Mouse (Mus musculus): ENCODE measurements around the gene Hgd.

Hgd gene

DNA sequence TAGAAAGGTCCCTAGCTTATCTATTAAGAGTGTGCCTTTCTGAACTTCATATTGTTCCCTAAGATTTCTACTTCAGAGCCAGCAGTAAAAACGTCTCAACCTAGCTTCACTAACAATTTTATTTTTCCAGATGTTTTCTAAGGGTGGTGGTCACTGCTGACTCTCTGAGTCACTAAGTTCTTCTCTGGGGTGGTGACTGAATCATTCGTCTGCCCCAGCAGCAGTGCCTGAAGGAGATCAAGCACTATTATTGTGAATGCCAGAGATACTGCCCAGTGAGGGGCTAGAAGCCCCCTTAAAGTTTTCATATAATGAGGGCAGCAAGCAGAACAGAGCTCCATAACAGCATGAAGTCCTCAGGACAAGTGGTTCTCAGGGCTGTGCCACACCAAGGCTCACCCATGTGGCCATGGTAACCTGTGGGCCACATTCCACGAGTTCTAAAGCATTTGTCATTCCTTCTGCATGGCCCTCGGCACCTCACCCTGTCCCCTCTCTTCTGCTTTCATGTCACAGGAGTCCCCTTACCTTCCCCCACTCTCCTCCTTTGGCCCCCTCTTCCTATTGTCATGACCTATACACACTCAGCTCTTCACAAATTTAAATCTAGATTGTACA, 90.8 kb downstream of the Hgd start:
- CTCF ChIA-PET = no interaction called here

DNA sequence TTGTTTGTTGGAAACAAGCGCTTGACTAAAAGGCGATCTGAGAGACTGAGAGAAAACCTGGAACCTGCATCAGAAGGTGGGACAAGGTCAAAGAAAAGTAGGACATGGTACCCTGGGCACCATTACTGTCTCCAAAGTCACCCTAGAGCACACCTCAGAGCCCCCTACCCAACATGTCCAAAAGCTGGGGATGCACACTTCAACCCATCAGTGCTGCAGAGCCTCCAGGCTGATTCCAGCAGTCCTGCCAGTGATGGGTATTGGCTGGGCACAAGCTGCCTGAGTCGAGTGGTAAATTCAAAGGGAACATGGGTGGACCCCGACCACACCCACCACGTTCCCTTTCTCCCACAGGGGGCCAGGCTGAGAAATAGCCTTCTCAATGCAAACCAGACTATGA, 95.4 kb downstream of the Hgd start:
- CTCF ChIA-PET = no interaction called here

DNA sequence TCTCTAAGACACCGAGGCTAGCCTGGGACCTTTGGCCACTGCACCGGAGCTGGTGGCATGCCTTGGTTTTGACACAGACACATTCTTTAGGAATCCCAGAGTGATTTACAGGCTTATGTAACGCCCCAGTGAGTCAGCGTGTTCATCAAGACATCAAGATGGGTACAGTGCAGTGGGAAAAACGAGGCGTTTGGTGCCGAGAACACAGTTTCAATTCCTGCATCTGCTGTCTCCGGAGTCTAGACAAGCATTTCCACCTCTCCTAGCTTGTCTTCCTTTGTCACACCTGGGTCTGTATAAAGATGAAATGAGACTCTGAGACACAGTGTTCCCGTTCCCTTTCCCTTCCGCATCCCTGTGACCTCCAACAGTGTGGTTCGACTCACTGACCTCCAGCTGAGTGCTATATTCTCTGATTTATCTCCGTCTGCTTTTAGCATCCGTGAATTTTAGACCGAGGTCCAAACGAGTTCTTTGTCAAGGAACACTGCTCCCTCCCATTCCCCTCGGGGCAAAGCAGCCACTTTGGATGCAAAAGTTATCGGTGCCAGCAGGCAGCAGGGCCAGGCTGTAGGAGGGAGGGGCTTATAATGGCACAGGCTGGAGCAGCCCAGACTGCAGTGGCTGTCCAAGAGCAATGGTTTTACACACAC, 96.2 kb downstream of the Hgd start:
- CTCF ChIA-PET = no interaction called here

DNA sequence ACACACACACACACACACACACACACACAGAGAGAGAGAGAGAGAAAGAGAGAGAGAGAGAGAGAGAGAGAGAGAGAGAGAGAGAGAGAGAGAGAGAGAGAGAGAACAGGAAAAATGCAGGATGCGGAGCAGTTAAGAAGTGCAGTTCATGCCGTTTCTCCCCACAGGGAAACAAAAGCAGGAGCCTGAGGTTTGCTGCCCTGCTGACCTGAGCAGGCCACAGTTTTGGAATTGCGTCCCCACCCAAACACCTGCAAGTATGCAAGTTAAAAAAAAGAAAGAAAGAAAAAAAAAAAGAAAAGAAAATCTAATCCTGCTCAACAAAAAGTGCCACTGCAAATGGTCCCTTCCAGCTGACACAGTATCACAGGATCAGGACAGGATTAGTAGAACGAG, 96.7 kb downstream of the Hgd start:
- CTCF ChIA-PET = no interaction called here

DNA sequence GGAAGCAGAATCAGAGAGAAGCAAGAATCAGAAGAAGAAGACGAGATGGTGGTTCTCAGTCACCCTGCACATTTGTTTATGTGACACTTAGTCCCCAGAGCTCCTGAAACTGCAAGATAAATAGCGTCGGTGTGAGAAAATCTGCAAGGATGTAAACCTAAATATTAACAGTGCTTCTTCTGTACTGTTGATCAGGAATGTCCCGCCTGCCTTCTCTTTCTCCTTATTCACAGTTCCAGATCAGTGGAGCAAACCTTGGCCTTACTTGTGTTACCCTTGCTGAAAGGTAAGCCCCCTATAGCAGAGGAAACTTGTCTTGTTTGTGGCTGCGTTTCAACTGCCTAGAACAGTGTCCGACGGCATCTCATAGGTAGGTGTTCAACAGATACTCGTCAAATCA, 97.6 kb downstream of the Hgd start:
- CTCF ChIA-PET = interaction anchor here (0.7 kb wide), 1 partner anchor 9 kb away, joined by 8 read pairs; no protein-coding TSS in a partner anchor

DNA sequence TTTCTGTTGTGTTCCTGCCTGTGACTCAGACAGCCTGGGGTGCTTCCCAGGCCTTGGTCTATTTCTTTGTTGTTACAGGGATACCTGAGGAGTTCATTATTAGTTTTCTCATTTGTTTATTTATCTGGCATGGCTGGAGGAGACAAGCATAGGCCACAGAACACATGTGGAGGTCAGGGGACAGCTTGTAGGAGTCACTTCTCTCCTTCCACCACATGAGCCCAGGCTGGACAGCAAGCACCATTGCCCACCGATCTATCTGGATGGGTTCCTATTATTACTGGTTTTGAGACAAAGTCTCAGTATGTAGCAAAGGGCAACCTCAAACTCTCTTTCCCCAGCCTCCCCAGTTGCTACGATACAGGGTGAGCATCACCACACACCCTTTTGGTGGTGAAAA, 100.3 kb downstream of the Hgd start:
- CTCF ChIA-PET = no interaction called here

DNA sequence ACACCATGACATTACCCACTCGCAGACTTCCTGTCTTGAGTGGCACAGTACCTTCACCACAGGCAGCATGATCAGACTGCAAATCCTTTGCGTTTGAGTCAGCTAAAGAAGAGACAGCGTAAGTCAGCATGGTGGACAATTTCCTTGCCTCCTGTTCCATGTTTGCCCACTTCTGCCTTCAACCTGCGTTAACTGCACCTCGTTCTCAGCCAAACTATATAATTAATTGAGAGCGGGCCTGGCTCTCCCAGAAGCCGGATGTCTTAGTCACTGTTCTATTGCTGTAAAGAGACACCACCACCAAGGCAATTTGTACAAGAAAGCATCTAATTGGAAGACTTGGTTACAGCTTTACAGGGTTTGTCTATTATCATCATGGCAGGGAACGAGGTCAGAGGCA, 100.9 kb downstream of the Hgd start:
- CTCF ChIA-PET = no interaction called here
